Mouse (Mus musculus): ENCODE results near the gene Banp.

The Banp gene

DNA sequence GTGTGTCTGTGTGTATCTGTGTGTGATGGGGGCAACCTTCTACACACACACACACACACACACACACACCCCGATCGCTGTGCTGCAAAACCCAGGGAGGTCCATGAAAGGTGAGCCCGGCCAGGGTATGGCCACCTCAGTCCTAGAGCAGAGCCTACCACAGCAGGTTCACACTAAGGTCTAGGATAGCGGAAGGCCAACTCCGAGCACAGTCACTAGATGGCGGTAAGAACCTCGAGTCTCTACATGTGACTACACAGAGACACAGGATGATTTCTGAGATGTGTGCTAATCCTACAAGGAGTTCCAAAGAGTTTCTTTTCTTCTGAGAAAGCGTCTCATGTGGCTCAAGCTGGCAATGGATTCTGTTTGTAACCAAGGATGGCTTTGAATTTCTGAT is 22.2 kb upstream of the Banp start:
- DNase-seq, result peak; percentile 64

DNA sequence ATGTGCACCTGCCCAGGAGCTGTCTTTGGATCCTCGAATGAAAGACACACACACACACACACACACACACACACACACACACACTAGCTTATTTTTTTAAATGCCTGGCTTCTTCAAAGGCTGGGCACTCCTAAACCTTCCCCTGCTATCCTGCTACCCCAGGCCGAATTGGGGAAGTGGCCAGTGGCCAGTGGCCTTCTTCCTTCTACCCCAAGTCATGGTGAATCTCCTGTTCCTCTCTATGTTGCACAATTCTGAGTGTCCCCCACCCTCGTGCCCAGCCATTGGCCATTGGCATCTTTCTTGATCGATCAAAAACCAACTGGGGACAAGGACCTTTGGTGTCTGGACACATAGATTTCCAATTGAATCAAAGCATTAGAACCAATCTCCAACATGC is 19.5 kb upstream of the Banp start:
- DNase-seq, result no peak

DNA sequence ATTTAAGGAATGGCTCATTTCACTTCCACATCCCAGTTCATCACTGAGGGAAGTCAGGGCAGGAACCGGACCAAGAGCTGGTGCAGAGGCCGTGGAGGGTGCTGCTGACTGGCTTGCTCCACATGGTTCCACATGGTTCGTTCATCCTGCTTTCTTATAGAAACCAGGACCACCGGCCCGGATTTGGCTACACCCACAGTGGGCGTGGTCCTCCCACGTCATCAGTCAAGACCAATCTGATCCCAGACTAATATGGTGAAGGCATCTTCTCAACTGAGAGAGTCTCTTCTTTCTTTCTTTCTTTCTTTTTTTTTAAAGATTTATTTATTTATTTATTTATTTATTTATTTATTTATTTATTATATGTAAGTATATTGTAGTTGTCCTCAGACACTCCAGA is 18.0 kb upstream of the Banp start:
- no peak for DNase-seq

DNA sequence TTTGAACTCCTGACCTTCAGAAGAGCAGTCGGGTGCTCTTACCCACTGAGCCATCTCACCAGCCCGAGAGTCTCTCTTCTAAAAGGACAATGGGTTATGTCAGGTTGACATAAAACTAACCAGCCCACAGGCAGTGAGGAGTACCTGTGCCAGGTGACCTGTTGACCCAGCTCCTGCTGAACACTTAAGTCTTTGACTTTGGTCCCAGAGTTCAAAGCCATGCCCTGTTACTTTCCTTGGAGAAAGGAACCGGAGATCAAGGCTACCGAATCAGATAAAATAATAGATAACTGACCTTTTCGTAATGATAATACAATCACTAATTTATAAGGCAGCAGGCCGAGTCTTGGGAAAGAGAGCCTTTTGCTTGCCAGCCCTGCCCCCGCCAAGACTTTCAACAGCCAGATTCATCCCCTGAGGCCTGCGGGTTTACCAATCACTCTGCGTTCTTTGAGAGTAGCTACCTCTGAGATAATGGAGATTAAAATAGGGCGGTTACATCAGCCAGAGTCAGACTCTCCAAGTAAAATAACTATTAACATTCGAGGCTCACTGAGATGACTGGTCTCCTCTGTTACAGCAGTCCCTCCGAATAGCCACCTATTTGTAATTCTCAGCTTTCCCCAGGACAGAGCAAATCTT is 17.4 kb upstream of the Banp start:
- no peak for DNase-seq

DNA sequence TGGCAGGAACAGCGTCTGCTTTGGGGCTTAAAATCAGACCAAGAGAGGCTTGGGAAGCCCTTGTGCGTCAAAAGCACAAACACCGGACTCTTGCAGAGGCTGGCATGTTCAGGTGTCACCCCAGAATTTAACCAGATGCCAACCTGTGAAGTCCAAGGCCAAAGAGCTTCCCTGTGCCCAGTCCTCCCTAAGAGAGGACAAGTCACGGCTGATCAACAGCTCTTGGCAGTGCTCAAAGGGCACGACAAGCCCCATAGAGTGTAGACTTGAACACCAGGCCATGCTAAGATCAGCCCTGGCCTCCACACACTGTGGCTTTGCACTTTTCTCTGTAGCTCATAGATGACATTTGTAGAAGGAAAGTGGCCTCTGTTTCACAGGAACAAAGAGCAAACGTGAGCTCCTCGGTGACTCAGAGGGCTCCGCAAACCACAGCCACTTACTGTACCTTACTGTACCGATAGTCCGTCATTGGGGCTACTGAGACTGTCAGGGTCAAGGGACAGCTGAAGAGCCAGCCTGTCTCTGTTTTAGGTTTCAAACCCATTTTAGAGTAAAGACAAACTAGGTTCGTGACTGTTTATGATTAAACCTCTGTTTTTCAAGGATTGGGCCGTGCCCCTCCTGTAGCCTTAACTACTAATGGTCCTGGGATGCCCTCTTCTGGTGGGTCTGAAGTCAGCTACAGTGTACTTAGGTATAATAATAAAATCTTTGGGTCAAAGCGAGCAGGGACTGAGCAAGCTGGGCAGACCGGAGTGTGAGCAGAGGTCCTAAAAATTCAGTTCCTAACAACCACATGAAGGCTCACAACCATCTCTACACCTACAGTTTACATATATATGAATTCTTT is 16.7 kb upstream of the Banp start:
- DNase-seq, result no peak

DNA sequence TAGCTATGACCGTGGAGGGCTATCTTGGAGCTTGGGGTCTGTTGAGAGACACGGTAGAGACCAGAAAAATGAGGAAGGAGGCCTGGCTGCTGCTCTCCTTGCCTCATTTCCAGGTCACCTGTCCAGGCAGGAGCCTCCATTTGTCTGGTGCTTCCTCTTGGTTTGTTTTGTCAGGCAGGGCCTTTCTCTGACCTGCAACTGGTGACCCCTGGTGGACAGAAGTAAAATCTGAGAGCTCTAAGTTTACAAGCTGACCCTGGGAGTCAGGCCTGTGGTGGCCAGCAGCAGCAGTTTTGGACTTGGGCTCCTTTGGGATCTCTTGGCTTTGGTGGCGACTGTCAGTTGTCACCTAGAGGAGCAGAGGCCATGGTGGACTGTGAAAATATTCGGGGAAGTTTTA is 15.0 kb upstream of the Banp start:
- peak; percentile 70 for DNase-seq

DNA sequence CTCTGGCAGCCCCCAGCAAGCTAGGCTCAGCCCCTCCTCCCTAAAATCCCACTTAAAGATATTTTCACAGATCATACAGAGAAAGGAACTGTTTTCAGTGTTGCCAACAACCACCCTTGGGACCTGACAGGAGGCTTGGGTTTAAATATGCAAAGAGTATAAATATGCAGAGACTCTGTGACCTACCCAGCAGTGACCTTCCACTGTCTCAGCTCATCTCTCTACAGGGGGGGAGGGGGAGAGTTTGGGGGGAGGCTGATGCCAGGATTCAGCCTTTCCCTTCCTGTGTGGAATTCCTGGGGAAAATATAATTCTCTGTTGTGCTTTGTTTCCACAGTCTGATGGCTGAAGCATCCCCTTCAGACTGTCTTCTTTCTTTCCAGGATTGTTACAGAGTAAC is 14.6 kb upstream of the Banp start:
- DNase-seq, result no peak

DNA sequence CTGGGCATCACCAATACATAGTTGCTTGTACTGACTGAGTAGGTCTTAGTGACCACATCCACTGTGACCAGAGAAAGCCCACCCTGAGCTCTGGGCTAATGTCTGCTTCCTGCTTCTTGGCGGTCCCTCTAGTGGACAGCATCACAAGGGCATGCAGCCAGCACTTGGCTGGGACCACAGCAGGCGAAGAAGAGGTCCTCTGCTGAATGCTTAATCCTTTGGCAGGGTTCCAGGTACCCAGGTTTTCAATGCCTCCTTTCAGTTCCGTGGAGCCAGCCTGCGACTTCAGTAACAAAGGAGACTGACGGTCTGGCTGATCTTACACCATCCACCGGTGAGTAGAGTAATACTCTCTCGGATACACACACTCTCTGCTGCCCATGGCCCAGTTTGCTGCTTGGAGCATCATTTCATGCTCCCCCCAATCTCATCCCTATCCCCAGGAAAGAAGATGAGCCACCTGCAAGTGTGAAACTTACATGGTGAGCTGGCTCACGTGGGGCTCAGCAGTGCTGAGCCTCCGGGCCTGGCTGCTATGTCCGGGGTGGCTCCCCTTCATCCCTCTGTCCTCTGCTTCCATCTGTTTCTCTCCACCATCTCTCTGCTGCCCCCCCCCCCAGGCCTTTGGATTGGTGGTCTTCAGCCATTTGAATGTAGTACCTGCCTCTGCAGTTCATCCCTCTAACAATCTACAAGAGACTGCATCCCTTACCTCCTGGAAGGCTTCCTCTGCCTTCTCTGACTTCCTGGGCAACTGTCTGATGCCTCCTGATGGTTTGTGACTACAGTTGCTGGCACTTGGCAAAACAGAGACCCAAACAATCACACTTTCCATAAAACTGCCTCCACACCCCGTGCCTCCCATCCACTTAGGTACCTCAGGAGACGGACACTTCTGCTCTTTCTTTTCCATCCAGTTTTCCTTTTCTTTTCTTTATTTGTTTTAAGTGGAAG is 13.9 kb upstream of the Banp start:
- DNase-seq, result peak; percentile 54

DNA sequence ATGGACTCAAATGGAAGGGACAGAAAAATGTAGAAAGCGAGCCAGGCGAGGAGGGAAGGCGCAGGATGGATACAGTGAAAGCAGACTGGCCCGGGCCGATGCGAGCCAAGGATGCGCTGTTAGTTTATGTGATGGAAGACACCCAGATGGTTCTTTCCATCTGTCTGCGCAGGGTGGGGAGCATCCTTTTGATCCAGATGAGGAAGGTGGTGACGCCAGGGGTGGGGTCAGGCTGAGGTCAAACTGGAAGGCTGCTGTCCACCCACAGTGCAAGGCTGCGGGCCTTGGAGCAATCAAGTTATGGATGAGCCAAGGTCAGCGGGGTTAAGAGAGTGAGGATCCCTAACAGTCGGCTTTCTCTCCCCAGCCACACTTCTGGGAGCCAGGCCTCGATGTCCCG is 13.2 kb upstream of the Banp start:
- DNase-seq, result peak; percentile 27

DNA sequence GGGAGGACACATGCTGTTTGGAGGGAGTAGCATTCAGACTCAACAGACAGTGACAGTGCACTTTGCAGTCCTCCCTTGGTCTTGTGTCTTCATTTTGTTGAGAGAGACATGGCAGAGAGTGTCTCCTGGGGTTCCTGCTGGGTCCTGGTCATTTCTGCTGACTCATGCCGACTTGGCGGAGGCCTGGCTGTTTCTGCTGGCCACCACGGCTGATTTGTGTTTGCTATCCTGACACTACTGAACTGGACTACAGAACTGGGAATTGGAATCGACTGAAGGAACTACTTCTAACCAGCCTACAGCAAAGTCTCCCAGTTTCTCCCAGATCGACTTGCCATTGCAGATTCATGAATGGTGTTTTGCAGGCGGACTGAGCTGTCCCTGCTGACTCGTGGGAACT is 10.8 kb upstream of the Banp start:
- DNase-seq, result no peak

DNA sequence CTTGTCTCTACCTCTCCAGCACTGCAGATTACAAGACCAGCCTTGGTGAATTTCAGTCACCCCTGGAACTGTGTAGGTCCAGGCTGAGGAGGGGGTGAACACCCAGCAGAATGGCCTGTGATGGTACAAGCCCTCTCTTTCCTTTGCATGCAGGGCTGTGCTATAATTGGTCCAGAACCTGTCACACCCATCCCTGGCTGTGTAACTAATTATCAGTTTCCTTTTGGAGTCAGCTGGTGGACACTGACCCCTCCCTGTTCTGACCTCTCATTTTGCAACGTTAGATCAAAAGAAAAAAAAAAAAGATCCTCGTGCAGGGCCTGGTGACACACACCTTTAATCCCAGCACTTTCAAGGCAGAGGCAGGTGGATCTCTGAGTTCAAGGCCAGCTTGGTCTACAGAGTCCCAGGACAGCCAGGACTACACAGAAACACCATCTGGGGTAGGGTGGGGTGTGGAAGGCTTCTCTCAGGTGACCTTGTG is 6.5 kb upstream of the Banp start:
- no peak for DNase-seq

DNA sequence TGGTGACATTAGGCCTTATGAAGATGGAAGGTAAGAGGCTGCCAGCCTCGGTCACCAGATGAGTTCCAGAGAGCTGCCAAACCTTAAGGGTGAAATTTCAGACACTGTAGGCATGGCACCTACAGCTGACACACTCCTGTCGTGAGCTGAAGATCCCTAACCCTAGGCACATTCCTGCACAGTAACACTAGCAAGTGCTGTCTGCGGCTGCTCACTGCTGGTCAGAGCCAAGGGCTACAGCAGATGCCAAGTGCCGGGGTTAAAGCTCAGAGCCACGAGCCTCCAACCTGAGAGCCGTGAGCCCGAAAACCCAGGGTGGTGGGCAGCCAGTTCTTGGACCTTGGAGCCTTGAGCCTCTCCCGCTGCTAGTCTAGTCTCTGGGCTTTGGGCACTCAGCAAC is 5.8 kb upstream of the Banp start:
- DNase-seq, result no peak

DNA sequence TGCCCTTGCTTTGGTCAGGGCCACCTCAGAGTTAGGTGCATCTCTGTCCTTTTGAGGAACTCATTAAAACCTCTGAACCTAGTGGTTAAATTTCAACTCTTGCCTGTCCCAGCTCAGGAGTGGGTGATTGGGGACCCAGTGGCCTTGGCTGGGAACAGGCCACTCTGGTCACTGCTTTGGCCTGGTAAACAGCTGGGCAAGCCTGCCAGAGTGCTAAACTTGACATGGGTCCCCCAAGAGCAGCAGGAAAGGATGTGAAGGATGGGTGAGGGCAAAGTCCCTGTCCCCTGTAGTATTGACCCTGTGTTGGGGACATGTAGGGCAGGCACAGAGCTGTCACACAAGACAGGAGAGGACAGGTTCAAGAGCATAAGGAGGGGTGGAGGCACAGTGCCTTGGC is 4.7 kb upstream of the Banp start, which contains the start of gene Car5a:
Gene Car5a (minus strand): TSS at position 74 of the 400 bp plus-strand sequence.
- no peak for DNase-seq

DNA sequence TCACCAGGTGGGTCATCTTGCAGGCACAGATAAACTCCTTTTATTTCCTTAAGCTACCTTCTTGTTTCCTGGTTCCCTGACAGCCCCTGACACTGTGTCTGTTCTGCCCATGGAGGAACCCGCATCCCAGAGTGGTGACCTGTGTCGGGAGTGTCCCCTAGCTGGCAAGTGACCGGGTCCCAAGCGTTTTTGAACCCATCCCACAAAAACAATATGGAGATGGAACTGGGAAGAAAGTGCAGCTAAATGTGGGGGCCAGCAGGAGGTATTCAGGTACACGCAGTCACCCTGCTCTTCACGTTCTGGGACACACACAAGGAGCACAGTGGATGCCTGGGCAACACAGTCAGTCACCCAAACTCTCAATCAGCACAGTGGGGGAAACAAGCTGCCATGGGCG is 3.2 kb upstream of the Banp start:
- DNase-seq, result no peak

DNA sequence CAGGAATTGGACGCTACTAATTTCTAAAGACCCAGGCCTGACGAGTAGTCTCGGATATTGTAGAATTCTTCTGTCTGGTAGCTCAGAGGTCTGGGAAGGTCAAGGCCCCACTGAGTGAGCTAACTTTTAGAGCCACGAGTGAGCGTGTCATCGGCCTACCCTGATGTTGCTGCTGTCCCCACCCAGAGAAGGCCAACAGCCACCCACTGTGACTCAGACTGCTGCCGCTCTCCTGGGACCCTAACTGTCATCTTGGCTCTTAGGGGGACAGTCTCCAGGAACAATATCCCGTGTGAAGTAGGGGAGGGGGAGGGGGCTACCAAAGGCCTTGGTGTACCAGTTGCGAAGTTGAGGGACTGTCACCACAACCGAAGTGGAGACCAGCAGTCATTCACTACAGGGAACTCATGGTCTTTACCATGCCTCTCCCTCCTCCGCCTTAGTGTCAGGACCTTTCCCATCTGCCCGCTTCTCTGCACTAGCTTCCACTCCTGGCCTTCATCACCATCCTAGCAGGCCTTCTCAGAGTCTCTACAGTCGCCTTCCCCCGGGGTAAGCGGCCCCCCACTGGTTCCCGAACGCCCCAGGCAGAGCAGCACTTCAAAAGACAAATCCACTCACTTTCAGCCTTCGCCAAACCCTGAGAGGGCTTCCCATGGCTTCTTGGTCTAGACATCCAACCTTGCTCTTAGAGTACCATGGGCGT is 2.4 kb upstream of the Banp start:
- no peak for DNase-seq

DNA sequence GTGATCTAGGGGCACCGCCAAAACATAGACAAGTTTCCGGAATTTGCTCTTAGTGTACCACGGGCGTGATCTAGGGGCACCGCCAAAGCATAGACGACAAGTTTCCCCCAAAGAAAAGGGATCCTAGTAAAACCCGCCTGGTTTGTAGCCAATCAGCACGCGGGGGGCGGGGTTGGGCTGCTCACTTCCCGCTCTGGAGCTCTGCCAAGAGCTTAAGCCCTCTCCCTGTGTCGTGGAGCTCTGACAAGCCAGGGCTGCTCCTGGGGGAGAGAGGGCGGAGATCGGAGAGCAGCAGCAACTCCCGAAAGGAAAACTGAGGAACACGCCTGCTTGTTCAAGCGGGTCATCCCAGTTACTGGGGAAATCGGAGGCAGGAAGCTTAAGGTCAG is 1.8 kb upstream of the Banp start:
- DNase-seq, result peak; percentile 96

DNA sequence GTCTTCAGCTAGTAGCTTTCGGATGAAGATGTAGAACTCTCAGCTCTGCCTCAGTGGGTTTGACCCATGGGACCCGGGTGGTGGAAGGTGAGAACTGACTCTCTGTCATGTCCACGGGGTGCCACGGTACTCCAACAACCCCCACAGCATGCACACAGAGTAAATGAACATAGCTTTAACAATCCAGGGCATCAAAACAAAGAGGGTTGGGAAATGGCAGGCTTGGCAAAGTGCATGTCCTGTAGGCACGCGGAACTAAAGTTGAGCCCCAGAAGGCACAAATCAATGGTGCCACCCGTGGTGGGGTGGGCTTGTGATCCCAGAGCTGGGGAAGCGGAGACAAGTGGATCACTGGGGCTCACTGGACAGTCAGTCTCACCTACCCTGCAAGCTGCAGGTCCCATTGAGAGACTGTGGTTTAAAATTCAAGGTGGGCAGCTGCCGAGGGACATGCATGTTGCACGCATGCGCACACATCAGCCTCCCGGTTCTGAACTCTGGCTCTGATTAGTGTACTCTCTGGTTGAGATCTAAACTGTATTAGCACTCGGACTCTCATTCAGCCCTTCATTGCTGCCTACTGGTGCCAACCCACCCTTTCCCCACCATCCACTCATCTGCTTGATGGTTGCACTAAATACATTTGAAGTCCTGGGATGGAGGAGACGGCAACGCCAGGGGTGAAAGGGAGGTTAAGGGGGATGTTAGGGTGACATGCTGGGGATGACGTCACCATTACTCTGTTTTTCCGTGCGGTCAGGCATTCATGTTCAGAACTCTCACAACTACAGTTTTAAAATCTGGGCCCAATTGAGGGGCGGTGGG is 1.0 kb upstream of the Banp start:
- no peak for DNase-seq

DNA sequence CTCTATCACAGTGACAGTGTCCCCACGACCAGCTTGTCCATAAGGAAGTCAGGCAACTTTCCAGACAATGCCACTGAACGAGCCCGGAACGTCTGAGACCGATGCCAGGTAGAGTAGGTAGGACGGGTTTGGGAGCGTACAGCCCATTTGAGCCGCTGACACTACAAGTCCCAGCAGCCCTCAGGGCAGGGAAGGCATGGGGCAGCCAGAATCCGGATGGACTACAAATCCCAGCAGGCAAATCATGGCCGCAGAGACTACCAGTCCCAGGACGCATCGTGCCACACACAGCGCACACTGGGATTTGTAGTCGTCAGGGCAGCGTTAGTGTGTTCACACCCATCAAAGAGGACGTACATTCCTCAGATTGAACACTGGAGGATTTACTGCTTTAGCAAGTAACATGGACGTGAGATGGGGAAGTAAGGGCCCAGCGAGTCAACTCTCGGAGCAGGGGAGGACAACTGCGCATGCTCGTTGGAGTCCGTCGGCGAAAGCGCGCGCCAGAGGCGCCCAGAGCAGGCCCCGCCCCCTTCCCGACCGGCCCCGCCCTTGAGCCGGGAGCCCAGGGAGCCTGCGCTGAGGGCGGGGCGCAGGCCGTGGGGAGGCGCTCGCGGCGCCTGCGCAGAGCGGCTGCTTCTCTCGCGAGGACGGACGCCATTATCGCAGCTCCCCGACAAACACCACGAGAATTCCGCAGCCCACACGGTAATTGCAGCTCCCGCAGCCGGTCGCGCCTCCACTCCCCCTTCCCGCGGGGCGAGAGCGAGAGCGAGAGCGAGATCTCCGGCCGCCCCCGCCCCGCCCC is 595 bp downstream of the Banp start:
- DNase-seq, result peak; percentile 99

DNA sequence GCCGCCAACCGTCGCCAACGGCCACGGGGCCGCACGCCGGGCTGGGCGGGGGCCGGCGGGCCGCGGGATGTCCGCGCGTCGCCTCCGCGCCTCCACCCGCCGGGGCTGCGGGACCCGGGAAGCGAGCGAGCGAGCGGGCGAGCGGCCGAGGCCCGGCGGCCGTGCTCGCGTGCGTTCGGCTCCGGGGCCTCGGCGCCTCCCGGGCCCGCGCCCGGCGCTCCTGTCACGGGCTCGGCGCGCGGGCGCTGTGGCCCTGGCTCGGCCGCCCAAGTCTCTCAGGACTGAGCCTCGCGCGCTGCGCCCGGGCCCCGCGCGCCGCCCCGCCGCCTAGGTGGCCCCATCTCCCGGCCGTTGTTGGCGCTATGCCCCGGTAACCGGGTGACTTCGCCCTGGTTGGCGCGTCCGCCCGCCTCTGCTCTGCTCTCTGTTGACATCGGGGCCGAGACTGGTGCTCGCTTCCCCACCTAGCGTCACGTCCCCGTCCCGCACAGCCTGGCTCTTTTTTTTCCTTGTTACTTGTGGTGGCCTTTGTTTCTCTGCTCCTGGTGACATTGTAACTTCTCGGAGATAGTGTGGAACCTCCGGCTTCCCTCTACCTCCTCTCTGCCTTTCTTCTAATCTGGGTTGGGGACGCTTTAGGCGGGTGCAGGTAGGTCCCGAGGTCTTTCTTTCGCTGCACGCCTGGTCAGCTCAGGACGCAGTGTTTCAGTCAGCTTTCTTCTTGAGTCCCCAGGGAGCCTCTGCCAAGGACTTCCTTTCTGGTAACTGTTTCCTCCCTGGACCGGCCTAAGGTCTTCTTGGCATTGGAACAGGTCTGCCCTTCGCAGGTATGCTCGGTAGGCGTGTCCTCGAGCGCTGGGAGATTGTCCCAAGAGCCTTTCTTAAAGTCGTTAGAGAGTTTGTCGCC is 1.5 kb downstream of the Banp start:
- peak; percentile 56 for DNase-seq

DNA sequence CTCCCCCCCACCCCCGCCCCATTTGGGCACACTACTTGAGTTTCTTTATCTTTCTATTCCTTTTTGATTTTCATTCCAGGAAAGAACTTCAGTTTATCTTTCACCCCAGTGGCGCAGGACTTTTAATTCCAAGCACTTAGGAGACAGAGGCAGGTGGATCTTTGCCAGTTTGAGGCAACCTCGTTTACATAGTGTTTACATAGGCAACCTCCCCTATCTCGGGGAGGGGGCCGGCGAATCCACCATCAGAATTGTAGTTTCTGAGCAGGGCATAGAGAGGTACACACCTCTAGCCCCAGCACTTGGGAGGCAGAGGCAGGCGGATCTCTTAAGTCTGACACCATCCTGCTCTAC is 2.1 kb downstream of the Banp start:
- no peak for DNase-seq

Data from embryo, embryonic 11 days (tissue).